Mouse (Mus musculus) retina, postnatal 1 day (tissue): ENCODE measurements around the gene Creb5.

Experiments
- DNase-seq: peaks from one replicate; pipeline ENCODE4 v3.0.0-alpha.2; 2012

Gene Creb5

DNA sequence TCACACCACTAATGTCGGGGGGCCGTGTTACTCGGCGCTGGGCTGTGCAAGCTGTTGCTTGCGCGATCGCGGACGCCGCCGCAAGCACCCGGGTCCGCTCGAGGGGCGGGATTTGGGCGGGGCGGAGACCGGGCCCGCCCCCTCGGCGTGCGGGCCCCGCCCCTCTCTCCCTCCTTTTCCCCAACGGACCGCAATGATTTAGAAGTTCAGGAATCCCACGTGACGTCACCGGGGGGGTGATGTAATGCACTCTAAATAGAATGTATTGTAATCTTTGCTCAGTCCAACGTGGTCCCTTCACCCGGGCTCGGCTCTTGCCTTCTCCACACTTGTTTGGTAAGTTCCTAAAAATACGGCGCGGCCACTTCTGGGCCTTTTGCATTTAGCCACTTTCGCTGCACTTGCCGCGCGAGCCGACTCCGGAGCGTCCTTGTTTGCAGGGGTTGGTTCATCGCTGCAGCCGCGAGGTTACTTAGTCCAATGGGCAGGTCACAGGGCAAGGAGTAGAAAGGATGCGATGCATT lies at the start of gene Creb5:
Creb5 (plus strand) TSS at position 233 of the 524 bp plus-strand sequence.
- peak; percentile 95 for DNase-seq

DNA sequence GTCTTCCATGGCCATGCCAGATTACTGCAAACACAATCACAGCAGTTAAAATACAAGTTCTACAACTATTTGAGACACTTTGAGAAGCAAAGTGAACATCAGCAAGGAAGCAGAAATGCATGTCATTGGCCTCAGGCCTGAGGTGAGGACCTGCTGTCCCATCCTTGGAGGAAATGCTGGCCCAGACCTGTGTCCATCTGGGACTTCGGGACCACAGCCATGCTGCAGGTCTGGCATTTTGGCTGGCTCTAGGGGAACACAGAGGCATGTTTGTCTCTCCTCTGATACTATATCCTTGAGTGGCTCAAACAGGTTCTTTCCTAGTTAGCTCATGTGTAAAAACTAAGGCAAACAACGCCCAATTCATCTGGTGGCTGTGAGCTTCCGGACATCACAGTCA lies 27.2 kb upstream of the Creb5 start:
- no peak for DNase-seq

GRCm38 (mm10) chr6:53262401-53262800 lies 24.7 kb upstream of the Creb5 start:
- DNase-seq = peak; percentile 24

- peak; percentile 67 for DNase-seq
These were observed 20.0 kb upstream of the Creb5 start for GRCm38 (mm10) chr6:53267036-53267435.

GRCm38 (mm10) chr6:53267732-53268505 lies 19.2 kb upstream of the Creb5 start:
- DNase-seq = no peak

GRCm38 (mm10) chr6:53271216-53271615 lies 15.9 kb upstream of the Creb5 start:
- no peak for DNase-seq

DNA sequence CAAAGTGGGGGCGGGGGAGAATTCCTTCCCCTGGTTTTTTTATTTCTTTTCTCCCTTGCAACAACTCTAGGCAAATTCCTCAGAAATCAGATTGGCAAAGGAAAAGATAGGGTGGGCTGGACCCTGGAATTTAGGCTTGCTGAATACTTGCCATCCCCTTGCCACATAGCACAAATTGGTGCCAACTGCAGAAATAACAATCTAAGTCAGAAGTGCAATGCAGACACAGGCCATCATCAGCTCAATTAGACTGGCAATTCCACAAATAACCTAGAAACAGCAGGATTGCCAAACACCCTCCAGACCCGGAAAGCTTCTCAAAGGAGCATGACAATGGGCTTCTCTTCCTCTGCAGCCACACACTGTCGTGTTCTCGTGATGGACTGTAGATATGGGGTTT lies 15.4 kb upstream of the Creb5 start:
- DNase-seq = no peak

DNA sequence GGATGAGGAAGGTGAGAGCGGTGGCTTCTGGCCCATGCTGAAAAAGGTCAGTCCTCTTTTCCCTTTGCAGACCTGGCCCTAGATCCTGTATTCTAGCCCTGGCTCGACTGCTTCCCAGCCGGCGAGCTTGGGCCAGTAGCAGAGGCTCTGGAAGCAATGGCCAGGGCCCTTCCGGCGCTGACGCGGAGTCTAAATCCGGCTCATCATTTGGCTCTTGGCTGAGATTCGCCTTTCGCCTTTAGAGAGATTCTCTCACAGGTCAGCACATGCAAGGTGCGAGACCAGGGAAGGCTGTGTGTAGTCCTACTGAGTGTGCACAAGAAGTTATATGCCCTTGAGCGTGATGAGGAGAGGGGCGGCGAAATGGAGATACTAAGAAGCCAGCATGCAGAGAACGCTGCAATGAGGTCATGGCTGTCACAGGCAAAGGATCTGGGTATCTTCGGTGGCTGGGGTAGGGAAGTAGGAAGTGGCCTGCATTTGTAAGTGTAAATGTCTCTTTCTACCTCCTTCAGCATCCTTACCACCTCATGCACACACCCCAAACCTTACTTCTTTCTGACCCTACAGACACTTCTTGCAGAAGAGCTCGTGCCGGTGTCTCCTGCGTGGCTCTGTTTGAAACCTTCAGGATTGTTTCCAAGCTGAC lies 557 bp upstream of the Creb5 start:
- DNase-seq = peak; percentile 51

DNA sequence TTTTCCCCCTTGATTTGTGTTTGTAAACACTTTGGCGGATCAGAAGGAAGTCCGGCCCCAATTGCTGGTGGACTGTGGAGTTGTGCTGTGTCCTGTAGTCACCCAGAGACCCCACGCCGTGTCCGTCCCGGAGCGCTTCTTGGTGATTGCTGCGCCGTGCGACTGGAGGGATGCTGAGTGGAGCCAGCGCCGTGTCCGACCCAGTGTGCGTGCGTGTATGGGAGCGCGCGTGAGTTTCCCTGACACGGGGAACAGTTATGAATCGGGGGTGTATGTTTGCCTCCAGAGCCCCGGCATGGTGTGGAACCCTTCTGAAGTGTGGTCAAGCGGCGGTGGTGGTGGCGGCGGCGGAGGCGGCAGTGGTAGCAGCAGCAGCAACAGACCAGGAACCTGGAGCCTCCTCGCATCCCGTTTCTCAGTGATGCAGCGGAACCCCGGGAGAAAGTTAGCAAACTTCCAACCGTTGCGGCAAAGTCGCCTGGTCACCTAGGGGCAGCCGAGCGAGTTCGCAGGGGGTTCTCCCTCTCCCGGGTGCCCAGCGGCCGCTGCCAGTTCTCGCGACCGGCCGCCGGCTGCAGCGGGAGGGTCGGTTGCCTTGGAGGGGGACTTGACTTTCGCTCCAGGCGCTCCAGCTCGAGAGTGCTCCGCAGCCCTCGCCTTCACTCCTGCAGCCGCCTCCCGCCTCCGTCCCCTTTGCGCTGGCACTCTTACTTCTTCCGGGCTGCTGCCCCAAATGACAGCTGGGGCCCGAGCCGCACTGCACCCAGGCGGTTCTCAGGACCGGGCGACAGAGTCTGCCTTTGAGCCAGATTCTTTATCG lies 702 bp downstream of the Creb5 start:
- DNase-seq = peak; percentile 65

GRCm38 (mm10) chr6:53288584-53289558 lies 1.8 kb downstream of the Creb5 start:
- peak; percentile 49 for DNase-seq

GRCm38 (mm10) chr6:53289659-53290058 lies 2.6 kb downstream of the Creb5 start:
- peak; percentile 26 for DNase-seq

DNA sequence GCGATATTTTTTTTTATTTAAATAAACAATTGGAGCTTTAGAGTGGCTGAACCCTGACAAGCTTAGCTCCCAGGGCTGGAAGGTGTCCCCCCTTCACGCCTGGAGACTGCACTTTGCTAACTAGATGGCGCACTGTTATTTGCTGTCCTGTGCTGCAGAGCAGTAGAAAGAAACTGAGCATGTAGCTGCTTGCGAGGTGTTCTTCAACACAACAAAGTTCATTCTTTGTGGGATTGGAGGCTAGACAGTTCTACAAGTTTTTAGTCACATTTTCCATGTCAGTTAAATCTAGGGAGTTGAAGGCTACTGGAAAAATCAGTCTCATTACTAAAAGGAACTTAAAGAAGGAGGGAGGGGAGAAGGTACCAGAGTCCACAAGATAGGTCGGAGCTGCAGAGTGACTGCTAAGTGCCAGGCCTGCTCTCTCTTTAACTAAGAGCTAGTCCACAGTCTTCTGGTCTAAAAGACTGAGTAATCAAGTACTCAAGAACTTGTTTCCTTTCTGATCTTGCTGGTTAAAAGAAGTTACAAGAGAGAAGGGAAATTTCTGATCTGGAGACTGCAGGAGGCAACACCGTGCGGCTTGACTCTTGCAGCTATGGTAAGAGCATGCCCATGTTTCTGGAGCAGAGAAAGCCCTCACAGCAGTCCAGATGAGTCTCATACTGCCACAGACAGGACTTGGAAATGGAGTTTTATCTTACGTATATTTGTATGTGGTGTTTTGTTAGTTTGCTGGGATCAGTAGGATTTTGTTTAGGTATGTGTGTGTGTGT lies 3.3 kb downstream of the Creb5 start:
- DNase-seq = peak; percentile 43

DNA sequence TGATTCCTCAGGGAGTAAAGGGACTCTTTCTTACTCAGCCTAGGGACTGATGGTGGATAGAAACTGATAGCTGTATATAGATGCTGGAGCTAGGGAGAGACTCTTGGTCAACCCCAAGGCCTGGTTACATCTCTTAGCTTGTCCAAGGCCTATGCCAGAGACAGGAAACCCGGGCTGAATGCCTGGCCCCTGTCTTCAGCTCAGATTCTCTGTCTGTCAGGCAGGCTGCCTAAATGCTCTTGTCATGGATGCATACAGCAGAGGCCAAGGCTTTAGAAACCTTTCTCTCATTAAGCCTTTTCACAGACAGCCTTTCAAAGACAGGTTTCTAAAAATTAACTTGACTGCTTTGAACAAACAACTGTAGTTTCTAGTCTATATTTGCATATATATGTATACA lies 5.9 kb downstream of the Creb5 start:
- no peak for DNase-seq

- no peak for DNase-seq
These were observed 10.8 kb downstream of the Creb5 start for GRCm38 (mm10) chr6:53297851-53298250.

- no peak for DNase-seq
These were observed 17.1 kb downstream of the Creb5 start for GRCm38 (mm10) chr6:53304201-53304600.

DNA sequence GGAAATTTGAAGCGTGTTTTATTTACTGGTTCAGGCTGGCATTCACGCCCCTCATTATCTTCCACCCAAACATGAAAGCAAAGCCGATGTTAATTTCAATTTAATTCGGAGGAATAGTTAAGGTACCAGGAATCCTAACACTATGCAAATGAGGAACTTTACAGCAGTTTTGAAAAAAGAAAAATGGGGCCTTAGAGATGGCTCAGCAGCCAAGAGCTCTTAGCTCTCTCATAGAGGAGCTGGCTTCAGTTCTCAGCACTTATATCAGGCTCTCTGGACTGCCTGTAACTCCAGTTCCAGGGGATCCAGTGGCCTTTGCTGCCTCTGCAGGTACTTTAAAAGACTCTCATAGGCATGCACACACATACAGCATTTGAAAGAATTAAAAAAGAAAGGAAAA lies 19.1 kb downstream of the Creb5 start:
- no peak for DNase-seq

GRCm38 (mm10) chr6:53306710-53307109 lies 19.6 kb downstream of the Creb5 start:
- DNase-seq = no peak

DNA sequence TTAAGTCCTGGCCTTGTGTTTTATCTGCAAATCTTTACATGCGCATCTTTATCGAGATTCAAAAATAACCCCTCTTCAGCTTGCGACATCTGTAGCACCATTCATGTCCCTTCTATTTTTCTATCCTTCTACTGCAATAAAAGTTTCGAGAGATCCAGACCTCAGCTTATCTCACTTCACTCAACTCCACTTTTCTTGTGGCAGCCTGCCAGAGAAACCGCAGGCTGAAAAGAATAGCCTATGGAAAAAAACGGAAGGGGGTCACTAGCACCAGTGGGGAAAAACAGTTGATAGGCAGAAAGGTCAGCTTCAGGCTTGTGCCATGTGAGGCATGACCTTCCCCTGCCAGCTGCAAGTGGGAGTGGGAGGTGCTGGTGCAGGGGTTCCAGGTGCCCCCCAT lies 21.6 kb downstream of the Creb5 start:
- peak; percentile 49 for DNase-seq

GRCm38 (mm10) chr6:53313604-53314003 lies 26.5 kb downstream of the Creb5 start:
- no peak for DNase-seq

DNA sequence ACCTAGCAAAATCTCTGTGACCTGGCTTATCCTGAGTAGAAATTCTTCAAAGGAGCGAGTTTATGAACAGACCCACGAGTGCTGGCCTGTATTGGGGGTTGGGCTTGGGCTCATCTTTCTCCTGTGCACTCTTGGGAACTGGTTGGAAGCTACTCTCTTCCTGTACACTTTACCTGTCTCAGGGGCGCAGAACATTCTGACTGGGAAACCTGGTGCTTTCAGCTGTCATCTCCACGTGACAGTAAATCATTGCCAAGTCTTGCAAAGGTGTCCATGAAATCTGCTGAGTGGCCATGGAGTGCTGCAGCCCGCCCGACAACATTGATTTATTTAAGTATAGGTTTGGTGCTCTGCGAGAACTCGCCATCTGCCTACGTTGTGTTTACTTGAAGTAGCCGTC lies 27.1 kb downstream of the Creb5 start:
- no peak for DNase-seq
